ENCODE assay signal across 8 mouse cellular contexts in genomic region chr5:24100106-24100809, GRCm38 (mm10). TPM values are rescaled to one million over a fixed set of nuclear protein-coding genes. Genes with fewer than 3 reads are reported as not detected.
DNase-seq lines count a peak whose midpoint lies in the region; ATAC-seq lines count a peak whose summit lies in the region.

Gene Klhl7 (plus strand): TSS chr5:24100605.

- peak within 1 kb of the TSS; percentile 61 for H3K4me2 ChIP-seq in hindbrain, embryonic 14.5 days (replicated peaks)

- peaks cover 36% of the 10 kb centered on the region for H3K4me1 ChIP-seq in hindbrain, embryonic 14.5 days (replicated peaks; ENCODE audit: control insufficient read depth, insufficient read depth, low read length)

- WGBS in hindbrain, embryonic 14.5 days, result under 1% methylated on average over 46 of the region's 47 CpGs
- 5% methylated on average over 36 of the region's 47 CpGs for WGBS in macrophage (ENCODE audit: missing documents)

- H3K36me3 ChIP-seq in hindbrain, embryonic 14.5 days (replicated peaks; ENCODE audit: control insufficient read depth, insufficient read depth), result no peaks in the 10 kb centered on the region
- H3K36me3 ChIP-seq in macrophage (ENCODE audit: inconsistent target), result no peaks in the 10 kb centered on the region

- H3K9me3 ChIP-seq in hindbrain, embryonic 14.5 days (ENCODE audit: control insufficient read depth, low read length), result no peaks in the 10 kb centered on the region

- peak within 1 kb of the TSS; percentile 97 for H3K27ac ChIP-seq in hindbrain, embryonic 14.5 days
- no peak within 1 kb of the TSS for H3K27ac ChIP-seq in macrophage

- H3K4me3 ChIP-seq in hindbrain, embryonic 14.5 days (replicated peaks; ENCODE audit: low read length), result peak within 1 kb of the TSS; percentile 92
- peak within 1 kb of the TSS; percentile 46 for H3K4me3 ChIP-seq in macrophage (ENCODE audit: inconsistent target)

- no peaks in the 10 kb centered on the region for H3K27me3 ChIP-seq in hindbrain, embryonic 14.5 days (ENCODE audit: control insufficient read depth, insufficient read depth, low read length)

- ATAC-seq in hindbrain, embryonic 14.5 days (ENCODE audit: low FRiP score), result peak; percentile 95

- peak within 1 kb of the TSS; percentile 96 for H3K9ac ChIP-seq in hindbrain, embryonic 14.5 days

- peaks cover 39% of the 10 kb centered on the region; the same call in 1 of the 2 replicates for H3K79me2 ChIP-seq in macrophage (ENCODE audit: inconsistent target)

- peak; percentile 90 for DNase-seq in R1 (ENCODE audit: low read depth, low spot score)
- DNase-seq in cerebellum, postnatal 14 days, result peak; percentile 95 to 96
- peak; percentile 70 to 78 for DNase-seq in frontal cortex, postnatal 25 days (ENCODE audit: low spot score in 2 of 2)
- peak; percentile 96 for DNase-seq in hindbrain, embryonic 14.5 days (ENCODE audit: low spot score)
- peak; percentile 86 to 88 for DNase-seq in left cerebral cortex, adult 18-20 months (ENCODE audit: low spot score in 2 of 2)
- DNase-seq in right cerebral cortex, adult 18-20 months, result peak; percentile 90
- peak; percentile 60 for DNase-seq in urinary bladder, postnatal 10 days (ENCODE audit: low spot score)

RNA-seq across cellular contexts. Expression of gene Klhl7, which starts in this region (rescaled TPM):
- 152 and 163 TPM in 2 replicates for polyA plus RNA-seq in hindbrain, embryonic 14.5 days (2014; fragmentation: Nextera tagmentation; extraction: Ambion mirVana)
- total RNA-seq in left cerebral cortex, adult 18-20 months (2021), result 10 to 100 TPM; 90.7 to 93.2 TPM
- 10 to 100 TPM in 20 of 26 experiments, 1 to 10 TPM in 6; 4.6 to 31.4 (median 18.0) TPM for total RNA-seq in macrophage (2018; cell fraction: chromatin; rRNA removed)
- total RNA-seq in macrophage (2018; cell fraction: cytosol; rRNA removed), result 10 to 100 TPM in 22 of 26 experiments, 1 to 10 TPM in 4; 7.2 to 20.8 (median 12.6) TPM
- total RNA-seq in macrophage (2018; cell fraction: nucleus; rRNA removed), result 10 to 100 TPM in 22 of 26 experiments, 1 to 10 TPM in 4; 6.8 to 31.8 (median 14.6) TPM
- 17.4 to 22.2 TPM (median 17.4 TPM) in 3 replicates for polyA plus RNA-seq in macrophage (2018)
